Mouse (Mus musculus): ENCODE data around the gene Dppa2.

Gene Dppa2

GRCm38 (mm10) chr16:48347246-48347645, 43.5 kb downstream of the Dppa2 start:
- no peak for DNase-seq

- no peak for DNase-seq
Measured at GRCm38 (mm10) chr16:48355716-48356115, 52.0 kb downstream of the Dppa2 start.

DNA sequence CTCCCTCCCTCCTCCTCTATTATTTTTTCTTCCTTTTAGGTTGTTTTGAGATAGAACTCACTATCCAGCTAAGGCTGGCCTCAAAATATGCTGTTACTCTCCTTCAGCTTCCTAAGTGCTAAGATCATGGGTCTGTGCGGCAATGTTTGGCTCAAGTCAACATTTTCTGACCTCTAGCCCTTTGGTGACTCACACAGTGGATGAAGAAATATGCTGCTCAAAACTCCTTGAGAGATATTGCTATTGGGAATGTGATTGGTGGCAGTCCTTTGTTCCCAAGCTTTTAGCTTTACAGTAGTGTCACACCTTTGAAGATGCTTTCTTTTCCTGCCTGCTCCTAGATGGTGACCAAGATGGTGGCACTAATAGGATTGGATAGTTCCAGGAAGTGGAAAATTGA, 52.7 kb downstream of the Dppa2 start:
- DNase-seq, result no peak

DNA sequence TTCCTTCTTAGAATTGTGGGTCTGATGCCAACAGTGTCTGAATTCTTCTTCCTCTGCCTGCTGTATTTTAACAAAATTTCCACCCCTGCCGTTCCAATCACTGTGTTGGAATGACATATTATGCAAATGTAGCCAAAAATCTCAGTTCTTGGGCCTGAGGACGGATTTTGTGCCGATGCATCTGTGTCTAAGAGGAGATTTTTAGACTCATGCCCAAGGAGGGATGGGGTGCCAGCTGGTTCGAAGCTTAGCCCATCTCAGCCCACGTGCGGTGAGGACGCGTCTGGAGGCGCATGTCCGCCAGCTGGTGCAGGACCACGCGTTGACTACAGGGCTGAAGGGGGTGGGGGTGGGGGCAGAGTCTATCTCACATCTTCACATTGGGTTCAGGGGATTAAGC, 57.2 kb downstream of the Dppa2 start:
- DNase-seq, result no peak

DNA sequence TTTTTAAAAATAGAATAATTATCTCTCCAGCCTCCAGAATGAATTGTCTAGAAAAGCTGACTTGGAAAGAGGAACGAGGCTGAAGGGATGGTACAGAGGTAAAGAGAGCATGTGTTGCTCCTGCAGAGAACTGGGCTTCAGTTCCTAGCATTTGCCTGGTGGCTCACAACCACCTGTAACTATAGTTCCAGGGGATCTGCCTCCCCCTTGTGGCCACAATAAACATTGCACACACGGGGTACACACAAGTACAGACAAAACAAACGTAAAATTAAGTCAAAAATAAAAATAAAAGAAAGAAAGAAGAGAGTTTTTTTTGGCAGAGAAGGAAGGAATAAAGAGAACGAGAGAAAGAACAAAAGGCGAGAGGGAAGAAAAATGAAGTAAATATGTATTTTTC, 63.1 kb downstream of the Dppa2 start:
- peak; percentile 49 for DNase-seq

DNA sequence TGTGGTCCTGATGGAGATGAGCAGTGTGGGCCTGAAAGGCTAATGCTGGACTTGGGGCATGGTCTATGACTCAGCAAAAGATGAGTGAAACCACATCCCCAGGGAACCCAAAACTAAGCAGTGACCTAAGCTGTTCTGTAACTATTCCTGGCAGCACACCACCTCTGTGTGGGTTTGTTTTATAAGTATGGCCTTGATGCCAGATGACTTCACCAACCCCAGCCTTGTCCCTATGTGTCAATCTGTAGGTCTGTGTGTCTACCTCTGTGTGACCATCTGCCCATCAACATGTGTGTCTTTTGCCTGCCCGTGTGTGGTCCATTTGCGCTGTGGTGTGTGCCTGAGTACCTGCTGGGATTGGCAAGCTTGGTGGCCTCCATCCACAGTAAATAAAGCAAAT, 64.4 kb downstream of the Dppa2 start:
- no peak for DNase-seq
